Mouse (Mus musculus): ENCODE measurements around the gene Polr2m. TPM values are rescaled to one million over a fixed set of nuclear protein-coding genes. Genes with fewer than 3 reads are reported as not detected.

Polr2m gene
- polyA plus RNA-seq (2012; ENCODE audit: insufficient read depth, insufficient read length, missing spikeins), result 54.2 and 56.0 TPM in 2 replicates

GRCm38 (mm10) chr9:71485475-71486094 lies at the start of gene Polr2m:
Gene Polr2m (minus strand): TSS chr9:71485935.
- H3K4me1 ChIP-seq (ENCODE audit: control insufficient read depth, insufficient read depth, low read length), result peaks cover 11% of the 10 kb centered on the region
- TF ChIP-seq POLR2A (IDR thresholded peaks at IDR 0.05; ENCODE audit: borderline replicate concordance, low read depth, low read length) (0 out of 2 replicates have a peak, but pooled peaks have one; percentile 32), CTCF (IDR thresholded peaks at IDR 0.05; ENCODE audit: low read depth, low read length) (no peak)
- peak within 1 kb of the TSS; percentile 83 for H3K4me3 ChIP-seq (ENCODE audit: insufficient read depth, low read length)
- H3K27ac ChIP-seq (ENCODE audit: insufficient read depth, low read depth, low read length), result peak within 1 kb of the TSS; percentile 74

- TF ChIP-seq POLR2A (IDR thresholded peaks at IDR 0.05; ENCODE audit: borderline replicate concordance, low read depth, low read length) (no peak), CTCF (IDR thresholded peaks at IDR 0.05; ENCODE audit: low read depth, low read length) (no peak)
- Histone ChIP-seq H3K4me1 (ENCODE audit: control insufficient read depth, insufficient read depth, low read length) (no peaks in the 10 kb centered on the region), H3K4me3 (ENCODE audit: insufficient read depth, low read length) (no peak overlapping the region), H3K27ac (ENCODE audit: insufficient read depth, low read depth, low read length) (no peak overlapping the region)
Observed at GRCm38 (mm10) chr9:71535036-71535435, 49.3 kb upstream of the Polr2m start.

GRCm38 (mm10) chr9:71529960-71530359 lies 44.2 kb upstream of the Polr2m start:
- H3K4me1 ChIP-seq (ENCODE audit: control insufficient read depth, insufficient read depth, low read length), result no peaks in the 10 kb centered on the region
- no peak overlapping the region for H3K4me3 ChIP-seq (ENCODE audit: insufficient read depth, low read length)
- TF ChIP-seq POLR2A (IDR thresholded peaks at IDR 0.05; ENCODE audit: borderline replicate concordance, low read depth, low read length), result no peak
- no peak for TF ChIP-seq CTCF (IDR thresholded peaks at IDR 0.05; ENCODE audit: low read depth, low read length)
- no peak overlapping the region for H3K27ac ChIP-seq (ENCODE audit: insufficient read depth, low read depth, low read length)

- Histone ChIP-seq H3K27ac (ENCODE audit: insufficient read depth, low read depth, low read length) (no peak overlapping the region), H3K4me3 (ENCODE audit: insufficient read depth, low read length) (no peak overlapping the region), H3K4me1 (ENCODE audit: control insufficient read depth, insufficient read depth, low read length) (peaks cover 2% of the 10 kb centered on the region)
- TF ChIP-seq POLR2A (IDR thresholded peaks at IDR 0.05; ENCODE audit: borderline replicate concordance, low read depth, low read length) (no peak), CTCF (IDR thresholded peaks at IDR 0.05; ENCODE audit: low read depth, low read length) (no peak)
Observed at GRCm38 (mm10) chr9:71527438-71527837, 41.7 kb upstream of the Polr2m start.

- peaks cover 10% of the 10 kb centered on the region for H3K4me1 ChIP-seq (ENCODE audit: control insufficient read depth, insufficient read depth, low read length)
- no peak overlapping the region for H3K4me3 ChIP-seq (ENCODE audit: insufficient read depth, low read length)
- no peak overlapping the region for H3K27ac ChIP-seq (ENCODE audit: insufficient read depth, low read depth, low read length)
- TF ChIP-seq CTCF (IDR thresholded peaks at IDR 0.05; ENCODE audit: low read depth, low read length) (no peak), POLR2A (IDR thresholded peaks at IDR 0.05; ENCODE audit: borderline replicate concordance, low read depth, low read length) (no peak)
Observed at GRCm38 (mm10) chr9:71523901-71524300, 38.2 kb upstream of the Polr2m start.

- H3K27ac ChIP-seq (ENCODE audit: insufficient read depth, low read depth, low read length), result no peak overlapping the region
- no peak overlapping the region for H3K4me3 ChIP-seq (ENCODE audit: insufficient read depth, low read length)
- peaks cover 10% of the 10 kb centered on the region for H3K4me1 ChIP-seq (ENCODE audit: control insufficient read depth, insufficient read depth, low read length)
- TF ChIP-seq POLR2A (IDR thresholded peaks at IDR 0.05; ENCODE audit: borderline replicate concordance, low read depth, low read length) (no peak), CTCF (IDR thresholded peaks at IDR 0.05; ENCODE audit: low read depth, low read length) (no peak)
Observed at GRCm38 (mm10) chr9:71519836-71520235, 34.1 kb upstream of the Polr2m start.

GRCm38 (mm10) chr9:71517487-71517886 lies 31.8 kb upstream of the Polr2m start:
- H3K4me3 ChIP-seq (ENCODE audit: insufficient read depth, low read length), result no peak overlapping the region
- H3K4me1 ChIP-seq (ENCODE audit: control insufficient read depth, insufficient read depth, low read length), result peaks cover 9% of the 10 kb centered on the region
- no peak for TF ChIP-seq CTCF (IDR thresholded peaks at IDR 0.05; ENCODE audit: low read depth, low read length)
- no peak for TF ChIP-seq POLR2A (IDR thresholded peaks at IDR 0.05; ENCODE audit: borderline replicate concordance, low read depth, low read length)
- no peak overlapping the region for H3K27ac ChIP-seq (ENCODE audit: insufficient read depth, low read depth, low read length)

- Histone ChIP-seq H3K4me1 (ENCODE audit: control insufficient read depth, insufficient read depth, low read length) (no peaks in the 10 kb centered on the region), H3K27ac (ENCODE audit: insufficient read depth, low read depth, low read length) (no peak overlapping the region), H3K4me3 (ENCODE audit: insufficient read depth, low read length) (no peak overlapping the region)
- no peak for TF ChIP-seq CTCF (IDR thresholded peaks at IDR 0.05; ENCODE audit: low read depth, low read length)
- TF ChIP-seq POLR2A (IDR thresholded peaks at IDR 0.05; ENCODE audit: borderline replicate concordance, low read depth, low read length), result no peak
Observed at GRCm38 (mm10) chr9:71515862-71516261, 30.1 kb upstream of the Polr2m start.

GRCm38 (mm10) chr9:71513566-71513965 lies 27.8 kb upstream of the Polr2m start:
- H3K4me3 ChIP-seq (ENCODE audit: insufficient read depth, low read length), result no peak overlapping the region
- no peaks in the 10 kb centered on the region for H3K4me1 ChIP-seq (ENCODE audit: control insufficient read depth, insufficient read depth, low read length)
- H3K27ac ChIP-seq (ENCODE audit: insufficient read depth, low read depth, low read length), result no peak overlapping the region
- TF ChIP-seq POLR2A (IDR thresholded peaks at IDR 0.05; ENCODE audit: borderline replicate concordance, low read depth, low read length), result no peak
- no peak for TF ChIP-seq CTCF (IDR thresholded peaks at IDR 0.05; ENCODE audit: low read depth, low read length)

- H3K4me1 ChIP-seq (ENCODE audit: control insufficient read depth, insufficient read depth, low read length), result no peaks in the 10 kb centered on the region
Observed at GRCm38 (mm10) chr9:71512899-71513298, 27.2 kb upstream of the Polr2m start.

More at GRCm38 (mm10) chr9:71512899-71513298, 27.2 kb upstream of the Polr2m start:
- no peak for TF ChIP-seq CTCF (IDR thresholded peaks at IDR 0.05; ENCODE audit: low read depth, low read length)
- no peak for TF ChIP-seq POLR2A (IDR thresholded peaks at IDR 0.05; ENCODE audit: borderline replicate concordance, low read depth, low read length)
- Histone ChIP-seq H3K4me3 (ENCODE audit: insufficient read depth, low read length) (no peak overlapping the region), H3K27ac (ENCODE audit: insufficient read depth, low read depth, low read length) (no peak overlapping the region)

Measured in bone marrow macrophage, adult 2 months (primary cell).